Mouse (Mus musculus): Measurements from ENCODE around the gene Gpr137b.
"Not testable (repeated sequence)": the region's sequence is repeated elsewhere in the genome, so short reads cannot be mapped to it uniquely, and the experiment has no call there.

DNA sequence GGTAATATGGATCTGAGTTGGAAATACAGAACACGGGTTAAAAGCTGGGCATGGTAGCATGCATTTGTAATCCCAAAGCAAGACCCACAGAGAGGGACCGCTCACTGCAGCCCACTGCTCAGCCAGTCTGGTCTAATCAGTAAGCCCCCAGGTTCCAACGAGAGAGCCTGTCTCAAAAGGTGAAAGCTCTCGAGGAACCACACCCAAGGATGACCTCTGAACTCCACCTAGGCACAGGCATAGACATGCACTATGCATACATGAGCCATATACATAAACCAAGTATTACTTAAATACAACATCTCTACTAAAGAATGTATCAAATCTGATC, 22.2 kb upstream of the Gpr137b start:
- not testable (repeated sequence) for TF ChIP-seq GATA1 (IDR thresholded peaks at IDR 0.05; ENCODE audit: borderline replicate concordance, low read length); FLI1 (IDR thresholded peaks at IDR 0.05; ENCODE audit: low read length)

Measured in megakaryocyte, embryonic 14.5 days (primary cell).